Mouse (Mus musculus) testis, adult 2 months (tissue): ENCODE data around the gene Igfbp7. TPM values are rescaled to one million over a fixed set of nuclear protein-coding genes. Genes with fewer than 3 reads are reported as not detected.
A peak's percentile ranks its signal among the peaks of the same experiment; 100 is the strongest.

ENCODE experiments used
- H3K27ac ChIP-seq: fragments of 200-500 bp; 2 replicates; pipeline ENCODE4 v1.5.1; 2012; ENCODE audit warnings: low read depth, low read length; ENCODE audit not compliant: control insufficient read depth, insufficient read depth
- H3K27me3 ChIP-seq: fragments of 200-500 bp; 2 replicates; pipeline ENCODE4 v1.6.1; 2012; ENCODE audit warnings: mild to moderate bottlenecking, low read length, moderate library complexity; ENCODE audit not compliant: control insufficient read depth, insufficient read depth
- H3K36me3 ChIP-seq: fragments of 200-500 bp; 2 replicates; pipeline ENCODE4 v1.6.1; 2012; ENCODE audit warnings: mild to moderate bottlenecking, low read length; ENCODE audit not compliant: control insufficient read depth, insufficient read depth
- H3K4me1 ChIP-seq: fragments of 200-500 bp; 2 replicates; pipeline ENCODE4 v1.6.1; 2012; ENCODE audit warnings: low read length; ENCODE audit not compliant: control insufficient read depth, insufficient read depth
- H3K4me3 ChIP-seq: fragments of 200-500 bp; 2 replicates; pipeline ENCODE4 v1.5.1; 2012; ENCODE audit warnings: low read depth, mild to moderate bottlenecking, low read length, moderate library complexity, mixed read lengths; ENCODE audit not compliant: control insufficient read depth
- CTCF ChIP-seq: fragments of 200-500 bp; IDR thresholded peaks from 2 replicates; pipeline ENCODE4 v1.5.1; 2012; ENCODE audit warnings: low read depth, mild to moderate bottlenecking, inconsistent platforms, low read length, moderate library complexity; ENCODE audit not compliant: control insufficient read depth, insufficient read depth, insufficient replicate concordance
- POLR2A ChIP-seq: fragments of 200-500 bp; IDR thresholded peaks from 2 replicates; pipeline ENCODE4 v1.6.1; 2012; ENCODE audit warnings: low read depth, mild to moderate bottlenecking, inconsistent platforms, low read length, moderate library complexity; ENCODE audit not compliant: control insufficient read depth
- polyA plus RNA-seq: library from polyadenylated mRNA; depleted of rRNA; stranded (reverse); fragments of >200 nt; gene quantifications from 2 replicates; pipeline ENCODE4 v1.2.3, GENCODE M21; 2012; rRNA removed

Gene Igfbp7
- 94.8 and 143 TPM in 2 replicates for polyA plus RNA-seq

DNA sequence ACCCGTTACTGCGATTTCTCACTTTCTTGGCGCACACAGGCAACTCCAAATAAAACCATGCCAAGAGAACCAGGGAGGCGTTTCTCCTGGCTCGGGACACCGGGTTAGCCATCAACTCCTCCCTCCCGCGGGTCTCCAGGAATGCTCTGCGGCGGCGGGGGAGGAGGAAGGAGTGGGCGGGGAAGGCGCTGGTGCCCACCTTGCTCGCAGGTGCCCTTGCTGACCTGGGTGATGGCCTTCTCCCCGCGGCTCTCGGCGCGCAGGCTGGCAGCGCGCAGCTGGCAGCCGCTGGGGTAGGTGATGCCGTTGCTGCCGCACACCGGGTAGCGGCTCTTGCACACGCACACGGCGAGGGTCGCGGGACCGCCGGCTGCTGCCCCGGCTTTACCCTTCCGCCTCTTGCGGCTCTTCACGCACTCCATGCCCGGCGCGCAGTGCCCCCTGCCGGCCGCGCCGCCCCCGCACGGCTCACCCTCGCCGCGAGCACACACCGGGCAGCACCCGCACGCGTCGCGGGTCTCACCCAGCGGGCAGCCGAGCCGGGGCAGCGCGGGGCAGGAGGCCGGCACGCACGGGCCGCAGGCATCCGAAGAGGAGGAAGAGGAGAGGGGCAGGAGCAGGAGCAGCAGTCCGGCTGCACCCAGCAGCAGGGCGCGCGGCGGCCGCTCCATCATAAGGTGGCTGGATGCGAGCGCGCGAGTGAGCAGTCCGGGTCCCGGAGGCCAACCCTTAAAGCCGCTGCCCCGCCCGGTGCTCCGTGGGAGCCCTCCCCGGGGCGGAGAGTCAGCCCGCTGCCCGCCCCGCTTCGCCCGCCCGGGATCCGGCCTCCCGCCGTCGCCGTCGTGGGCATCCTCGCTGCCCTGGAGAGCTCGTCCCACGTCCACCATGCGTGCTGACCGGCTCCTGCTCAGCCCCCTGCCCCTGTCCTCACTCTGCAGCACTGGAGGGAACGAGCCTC lies at the start of gene Igfbp7:
TSS of gene Igfbp7 (minus strand) at position 701 of the 958 bp plus-strand sequence.
- Histone ChIP-seq H3K36me3 (no peaks in the 10 kb centered on the region), H3K4me1 (peaks cover 3% of the 10 kb centered on the region), H3K27ac (no peak within 1 kb of the TSS), H3K27me3 (no peaks in the 10 kb centered on the region), H3K4me3 (peak within 1 kb of the TSS; percentile 77)
- TF ChIP-seq CTCF: peak; percentile 51
- TF ChIP-seq POLR2A: peak; percentile 43; the same call in 1 of the 2 replicates

DNA sequence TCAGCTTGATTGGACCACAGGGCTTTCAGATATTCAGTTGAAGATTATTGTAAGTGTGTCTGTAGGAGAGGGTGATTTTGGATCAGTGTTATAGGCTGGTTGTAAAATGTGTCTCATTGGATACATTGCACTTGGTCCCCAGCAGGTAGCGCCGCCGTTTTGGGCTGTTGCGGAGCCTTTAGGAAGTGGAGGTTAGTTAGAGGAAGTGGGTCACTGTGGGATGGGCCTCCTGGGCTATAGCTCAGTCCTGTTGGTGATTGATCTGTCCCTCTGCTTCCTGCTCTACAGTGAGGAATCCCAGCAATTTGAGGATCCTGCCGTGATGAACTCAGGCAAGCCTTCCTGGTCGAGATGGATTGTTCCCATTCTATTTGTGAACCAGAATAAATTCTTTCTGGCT lies 44.3 kb upstream of the Igfbp7 start:
- Histone ChIP-seq H3K27me3 (peaks cover under 1% of the 10 kb centered on the region; the same call in 1 of the 2 replicates), H3K27ac (no peak overlapping the region), H3K4me1 (no peaks in the 10 kb centered on the region), H3K4me3 (no peak overlapping the region), H3K36me3 (no peaks in the 10 kb centered on the region)
- no peak for TF ChIP-seq CTCF
- TF ChIP-seq POLR2A: no peak

DNA sequence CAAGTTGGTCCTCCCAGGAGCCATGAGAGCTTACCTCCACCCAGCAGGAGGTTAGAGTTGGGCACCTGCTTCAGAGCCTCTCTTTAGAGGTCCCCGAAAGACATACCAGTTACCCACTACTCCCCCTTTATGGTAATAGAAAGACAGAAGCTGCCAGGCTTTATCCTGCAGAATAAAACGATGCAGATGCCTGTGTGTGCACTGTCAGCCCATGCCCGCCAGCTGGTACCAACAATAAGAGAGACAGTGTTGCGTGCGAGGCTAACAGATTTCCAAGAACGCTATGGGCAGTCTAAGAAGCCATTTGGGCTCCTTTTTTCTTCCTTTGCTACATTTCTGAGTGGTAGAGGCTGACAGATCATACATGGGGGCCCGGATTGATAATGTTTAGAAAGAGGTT lies 41.7 kb upstream of the Igfbp7 start:
- Histone ChIP-seq H3K4me1 (peaks cover 2% of the 10 kb centered on the region; the same call in 1 of the 2 replicates), H3K27me3 (no peaks in the 10 kb centered on the region), H3K27ac (no peak overlapping the region), H3K4me3 (no peak overlapping the region), H3K36me3 (no peaks in the 10 kb centered on the region)
- TF ChIP-seq CTCF (no peak), POLR2A (no peak)

DNA sequence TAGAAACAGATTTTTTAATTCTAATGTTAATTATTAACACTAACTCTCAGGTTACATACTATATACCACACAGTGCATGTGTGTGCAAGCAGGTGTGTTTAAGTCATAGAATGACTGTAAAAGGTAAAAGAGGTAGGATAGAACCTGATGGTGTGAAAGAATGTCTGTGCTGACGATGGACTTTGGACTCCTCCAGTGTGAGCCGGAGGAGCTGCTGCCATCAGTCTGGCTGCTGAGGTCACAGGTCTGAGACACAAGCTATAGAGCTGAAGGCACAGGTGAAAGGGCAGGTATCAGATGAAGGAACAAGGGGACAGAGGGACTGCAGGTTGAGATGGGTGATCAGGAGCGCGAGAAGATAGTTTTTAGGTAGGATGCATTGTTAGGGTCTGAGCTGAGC lies 37.6 kb upstream of the Igfbp7 start:
- Histone ChIP-seq H3K36me3 (no peaks in the 10 kb centered on the region), H3K27ac (no peak overlapping the region), H3K4me3 (no peak overlapping the region), H3K4me1 (peaks cover 3% of the 10 kb centered on the region; the same call in 1 of the 2 replicates), H3K27me3 (no peaks in the 10 kb centered on the region)
- TF ChIP-seq POLR2A: no peak
- TF ChIP-seq CTCF: no peak

DNA sequence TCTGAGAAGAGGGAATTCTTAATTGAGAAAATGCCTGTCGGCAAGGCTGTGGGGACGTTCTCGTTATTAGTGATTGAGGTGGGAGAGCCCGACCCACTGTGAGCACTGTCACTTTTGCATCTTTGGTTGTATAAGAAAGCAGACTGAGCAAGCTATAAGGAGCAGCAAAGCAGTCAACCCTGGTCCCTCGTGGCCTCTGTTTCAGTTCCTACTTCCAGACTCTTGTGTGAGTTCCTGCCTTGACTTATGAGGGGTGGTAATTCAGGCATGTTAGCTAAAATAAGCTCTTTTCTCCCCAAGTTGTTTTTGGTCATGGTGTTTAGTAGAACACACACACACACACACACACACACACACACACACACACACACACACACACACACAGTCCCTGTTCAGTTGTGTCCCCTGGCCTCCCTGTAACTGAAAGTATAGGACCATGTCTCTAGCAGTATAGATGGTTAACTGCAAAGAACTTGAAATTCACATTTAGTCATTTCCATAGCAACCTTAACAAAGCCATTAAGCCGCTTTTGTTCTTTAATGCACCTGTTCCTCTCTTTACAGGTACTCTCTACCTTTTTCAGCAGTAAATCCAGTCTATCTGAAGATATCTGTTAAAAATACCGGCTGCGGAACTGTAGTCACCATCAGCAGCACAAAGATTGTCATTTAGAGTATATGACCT lies 36.2 kb upstream of the Igfbp7 start:
- Histone ChIP-seq H3K27me3 (no peaks in the 10 kb centered on the region), H3K4me1 (peaks cover 3% of the 10 kb centered on the region; the same call in 1 of the 2 replicates), H3K36me3 (no peaks in the 10 kb centered on the region), H3K4me3 (no peak overlapping the region), H3K27ac (no peak overlapping the region)
- no peak for TF ChIP-seq POLR2A
- no peak for TF ChIP-seq CTCF

DNA sequence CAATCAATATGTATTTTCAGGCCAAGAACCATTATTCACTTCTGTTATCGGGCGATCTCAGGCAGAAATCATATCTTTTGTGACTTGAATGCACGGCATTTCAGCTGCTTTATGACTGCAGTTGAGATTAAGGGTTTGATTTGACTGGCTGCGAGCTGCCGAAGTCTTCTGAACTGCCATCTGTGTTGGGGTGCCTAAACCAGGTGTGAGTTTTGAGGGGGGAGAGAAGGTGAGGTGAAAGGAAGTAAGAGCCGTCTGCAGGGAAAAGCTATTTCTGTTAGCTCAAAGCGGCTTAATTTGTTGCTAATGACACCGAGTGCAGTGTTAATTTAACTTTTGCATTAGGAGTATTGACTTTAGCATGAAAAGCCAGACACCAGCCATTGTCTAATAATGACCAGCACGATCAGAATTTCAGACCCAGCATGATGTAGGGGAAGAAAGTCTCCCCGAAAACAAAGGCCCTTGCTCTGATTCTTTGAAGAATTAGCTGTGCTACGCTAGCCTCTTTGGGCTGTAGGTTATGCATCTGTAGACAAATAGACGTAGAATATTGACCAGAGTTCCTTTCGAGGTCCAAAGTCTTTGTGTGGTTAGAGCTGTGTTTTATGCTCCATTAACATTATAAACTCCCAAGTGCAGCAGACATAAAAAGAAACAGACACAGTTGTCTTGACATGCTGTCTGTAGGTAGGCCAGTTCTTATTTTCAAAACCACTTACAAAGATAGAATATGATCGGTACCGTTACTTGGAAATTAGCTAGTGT lies 35.2 kb upstream of the Igfbp7 start:
- no peaks in the 10 kb centered on the region for H3K27me3 ChIP-seq

More for the DNA sequence above, 35.2 kb upstream of the Igfbp7 start:
- H3K4me1 ChIP-seq: peaks cover 3% of the 10 kb centered on the region; the same call in 1 of the 2 replicates
- no peak for TF ChIP-seq POLR2A
- TF ChIP-seq CTCF: no peak
- no peak overlapping the region for H3K4me3 ChIP-seq
- no peaks in the 10 kb centered on the region for H3K36me3 ChIP-seq
- no peak overlapping the region for H3K27ac ChIP-seq
